Mouse (Mus musculus) heart, adult 2 months (tissue): Measurements from ENCODE around the gene Gpc5.

ENCODE experiments used
- CTCF ChIP-seq: fragments of 200-600 bp; IDR thresholded peaks from 2 replicates; pipeline ENCODE4 v1.8.1; 2022; ENCODE audit warnings: antibody characterized with exemption, mild to moderate bottlenecking, moderate library complexity
- POLR2A ChIP-seq: fragments of 200-500 bp; IDR thresholded peaks from 2 replicates; pipeline ENCODE4 v1.6.1; 2011; ENCODE audit warnings: mild to moderate bottlenecking, low read depth, low read length, control low read depth; ENCODE audit not compliant: insufficient read depth

- TF ChIP-seq POLR2A (no peak), CTCF (peak; percentile 41)
These were observed 508.4 kb downstream of the Gpc5 start for GRCm38 (mm10) chr14:115600259-115601029.
